Mouse (Mus musculus) ES-Bruce4 (cell line): ENCODE results near the gene Gfi1. TPM values are rescaled to one million over a fixed set of nuclear protein-coding genes. Genes with fewer than 3 reads are reported as not detected.
A peak's percentile ranks its signal among the peaks of the same experiment; 100 is the strongest.

Experiments
- H3K27ac ChIP-seq: 2 replicates; pipeline ENCODE4 v1.5.1; 2012; ENCODE audit warnings: low read length, inconsistent platforms; ENCODE audit not compliant: insufficient read depth
- H3K27me3 ChIP-seq: 2 replicates; pipeline ENCODE4 v1.6.1; 2012; ENCODE audit warnings: mild to moderate bottlenecking, low read length, inconsistent platforms; ENCODE audit not compliant: control insufficient read depth, poor library complexity, insufficient read depth, severe bottlenecking
- H3K36me3 ChIP-seq: 2 replicates; pipeline ENCODE4 v1.6.1; 2012; ENCODE audit warnings: inconsistent platforms, mild to moderate bottlenecking, low read length, moderate library complexity; ENCODE audit not compliant: control insufficient read depth, poor library complexity, insufficient read depth, severe bottlenecking
- H3K4me1 ChIP-seq: one replicate; pipeline ENCODE4 v1.8.1; 2011; ENCODE audit warnings: low read length; ENCODE audit not compliant: control insufficient read depth, insufficient read depth
- H3K4me3 ChIP-seq: 2 replicates; pipeline ENCODE4 v1.5.1; 2011; ENCODE audit warnings: low read depth, mild to moderate bottlenecking, low read length
- H3K9ac ChIP-seq: 2 replicates; pipeline ENCODE4 v1.6.1; 2012; ENCODE audit warnings: low read depth, mild to moderate bottlenecking, inconsistent platforms; ENCODE audit not compliant: poor library complexity, severe bottlenecking
- H3K9me3 ChIP-seq: replicated peaks from 2 replicates; pipeline ENCODE4 v1.6.1; 2012; ENCODE audit warnings: mild to moderate bottlenecking, low read length, inconsistent platforms; ENCODE audit not compliant: control insufficient read depth, poor library complexity, insufficient read depth, severe bottlenecking
- CTCF ChIP-seq: IDR thresholded peaks from one replicate; pipeline ENCODE4 v1.8.1; 2011; ENCODE audit warnings: low read depth, low read length
- EP300 ChIP-seq: IDR thresholded peaks from 2 replicates; pipeline ENCODE4 v1.6.1; 2011; ENCODE audit warnings: low read depth, low read length; ENCODE audit not compliant: insufficient read depth
- POLR2A ChIP-seq: IDR thresholded peaks from one replicate; pipeline ENCODE4 v1.8.1; 2011; ENCODE audit warnings: low read length; ENCODE audit not compliant: insufficient read depth
- polyA plus RNA-seq: library from polyadenylated mRNA; stranded (reverse); fragments of >200 nt; gene quantifications from 2 replicates; pipeline ENCODE4 v1.2.4, GENCODE M21; 2011; ENCODE audit warnings: low read depth; ENCODE audit not compliant: missing spikeins, insufficient read depth, insufficient read length

The Gfi1 gene
- polyA plus RNA-seq, 1 experiment: not detected

DNA sequence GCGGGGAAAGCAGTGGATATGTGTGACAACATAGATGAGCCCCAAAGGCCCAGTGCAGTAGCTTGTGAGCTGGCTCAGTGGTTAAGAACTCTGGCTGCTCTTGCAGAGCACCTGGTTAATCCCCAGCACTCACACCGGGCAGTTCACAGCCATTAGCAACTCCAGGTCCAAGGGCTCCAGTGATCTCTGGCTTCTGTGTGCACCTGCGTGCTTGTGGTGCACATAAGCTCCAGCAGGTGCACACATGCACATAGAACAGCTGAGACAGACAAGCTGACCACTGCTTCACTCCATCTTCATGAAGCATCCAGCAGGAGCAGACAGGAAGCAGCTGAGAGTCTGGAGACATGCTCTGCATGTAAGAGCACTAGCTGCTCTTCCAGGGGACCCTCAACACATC, 12.5 kb upstream of the Gfi1 start:
- H3K4me1 ChIP-seq: no peaks in the 10 kb centered on the region
- no peaks in the 10 kb centered on the region for H3K9me3 ChIP-seq
- H3K4me3 ChIP-seq: no peak overlapping the region
- H3K27me3 ChIP-seq: no peaks in the 10 kb centered on the region
- H3K27ac ChIP-seq: no peak overlapping the region
- TF ChIP-seq POLR2A (no peak), CTCF (no peak), EP300 (no peak)
- H3K36me3 ChIP-seq: no peaks in the 10 kb centered on the region
- no peak overlapping the region for H3K9ac ChIP-seq

DNA sequence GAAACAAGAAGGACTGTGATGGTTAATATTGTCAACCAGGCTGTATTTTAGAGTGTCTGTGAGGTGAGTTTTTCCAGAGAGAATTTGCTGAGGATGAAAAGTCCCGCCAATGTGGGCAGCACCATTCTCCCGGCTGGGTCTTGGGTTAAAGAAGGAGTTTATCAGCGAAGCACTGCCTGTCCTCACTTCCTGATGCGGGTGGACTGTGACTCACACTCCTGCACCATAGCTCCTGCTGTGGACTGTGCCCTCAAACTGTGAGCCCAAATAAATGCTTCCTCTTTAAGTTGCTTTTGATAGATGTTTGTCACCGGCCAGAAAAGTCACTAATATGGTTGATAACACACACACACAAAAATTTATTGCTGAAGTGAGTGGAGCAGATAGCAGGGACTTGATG, 10.3 kb upstream of the Gfi1 start:
- Histone ChIP-seq H3K9ac (no peak overlapping the region), H3K4me1 (no peaks in the 10 kb centered on the region), H3K27me3 (no peaks in the 10 kb centered on the region), H3K4me3 (no peak overlapping the region), H3K9me3 (no peaks in the 10 kb centered on the region), H3K27ac (no peak overlapping the region), H3K36me3 (no peaks in the 10 kb centered on the region)
- TF ChIP-seq POLR2A: no peak
- no peak for TF ChIP-seq EP300
- TF ChIP-seq CTCF: no peak

- Histone ChIP-seq H3K4me3 (no peak overlapping the region), H3K27me3 (no peaks in the 10 kb centered on the region), H3K9ac (no peak overlapping the region), H3K4me1 (no peaks in the 10 kb centered on the region), H3K36me3 (no peaks in the 10 kb centered on the region), H3K27ac (no peak overlapping the region), H3K9me3 (no peaks in the 10 kb centered on the region)
- TF ChIP-seq POLR2A (no peak), EP300 (no peak), CTCF (no peak)
These were observed 6.0 kb upstream of the Gfi1 start for GRCm38 (mm10) chr5:107731844-107732243.

- Histone ChIP-seq H3K4me3 (no peak overlapping the region), H3K27me3 (peaks cover under 1% of the 10 kb centered on the region; the same call in 1 of the 2 replicates), H3K9ac (no peak overlapping the region), H3K36me3 (no peaks in the 10 kb centered on the region), H3K9me3 (no peaks in the 10 kb centered on the region), H3K27ac (no peak overlapping the region), H3K4me1 (no peaks in the 10 kb centered on the region)
- TF ChIP-seq CTCF (no peak), EP300 (no peak), POLR2A (no peak)
These were observed 5.6 kb upstream of the Gfi1 start for GRCm38 (mm10) chr5:107731408-107731807.

GRCm38 (mm10) chr5:107727007-107727402, 1.2 kb upstream of the Gfi1 start:
- H3K4me1 ChIP-seq: no peaks in the 10 kb centered on the region
- no peak overlapping the region for H3K9ac ChIP-seq
- peaks cover 20% of the 10 kb centered on the region for H3K27me3 ChIP-seq
- no peaks in the 10 kb centered on the region for H3K36me3 ChIP-seq
- H3K9me3 ChIP-seq: no peaks in the 10 kb centered on the region
- no peak overlapping the region for H3K4me3 ChIP-seq
- no peak for TF ChIP-seq POLR2A
- TF ChIP-seq CTCF: no peak
- TF ChIP-seq EP300: no peak
- H3K27ac ChIP-seq: no peak overlapping the region

- Histone ChIP-seq H3K9ac (no peak overlapping the region), H3K27ac (no peak overlapping the region), H3K4me3 (peak overlapping the region; percentile 22; the same call in 1 of the 2 replicates), H3K27me3 (peaks cover 21% of the 10 kb centered on the region), H3K9me3 (no peaks in the 10 kb centered on the region), H3K36me3 (no peaks in the 10 kb centered on the region), H3K4me1 (no peaks in the 10 kb centered on the region)
- TF ChIP-seq EP300 (no peak), CTCF (no peak), POLR2A (no peak)
These were observed 608 bp upstream of the Gfi1 start for GRCm38 (mm10) chr5:107726281-107727006.
